In genomic region chr1:180330707-180331545, GRCm38 (mm10) we compare ENCODE assay signal across 8 mouse cellular contexts. TPM values are rescaled to one million over a fixed set of nuclear protein-coding genes. Genes with fewer than 3 reads are reported as not detected.
DNase-seq lines count a peak whose midpoint lies in the region; ATAC-seq lines count a peak whose summit lies in the region.

No protein-coding gene starts in this region.

- WGBS in limb, embryonic 10.5 days, result under 1% methylated on average over 58 of the region's 58 CpGs
- WGBS in midbrain, embryonic 15.5 days, result under 1% methylated on average over 58 of the region's 58 CpGs

- no peaks in the 10 kb centered on the region for H3K9me3 ChIP-seq in limb, embryonic 10.5 days (replicated peaks)
- no peaks in the 10 kb centered on the region for H3K9me3 ChIP-seq in midbrain, embryonic 15.5 days

- peak; percentile 63 for ATAC-seq in midbrain, embryonic 15.5 days (replicated peaks)

- peaks cover 37% of the 10 kb centered on the region for H3K27me3 ChIP-seq in limb, embryonic 10.5 days (ENCODE audit: low read depth, poor library complexity, severe bottlenecking)
- peaks cover 21% of the 10 kb centered on the region for H3K27me3 ChIP-seq in midbrain, embryonic 15.5 days (replicated peaks)

- peak overlapping the region; percentile 94 for H3K27ac ChIP-seq in limb, embryonic 10.5 days
- peak overlapping the region; percentile 70 for H3K27ac ChIP-seq in midbrain, embryonic 15.5 days

- intact Hi-C loops in heart, postnatal 10 days (cut with DNase I), result loop anchor here (2.0 to 5.0 kb wide), 3 partner anchors 54 to 74 kb away; no protein-coding TSS in a partner anchor

- peak overlapping the region; percentile 79 for H3K4me3 ChIP-seq in limb, embryonic 10.5 days
- H3K4me3 ChIP-seq in midbrain, embryonic 15.5 days, result peak overlapping the region; percentile 52

- H3K36me3 ChIP-seq in limb, embryonic 10.5 days, result peaks cover 33% of the 10 kb centered on the region
- H3K36me3 ChIP-seq in midbrain, embryonic 15.5 days (replicated peaks), result no peaks in the 10 kb centered on the region

- H3K9ac ChIP-seq in midbrain, embryonic 15.5 days, result peak overlapping the region; percentile 59

- peak; percentile 59 to 69 for DNase-seq in adrenal gland, adult 18-20 months (ENCODE audit: low spot score in 2 of 2)
- DNase-seq in adrenal gland, adult 8-10 months, result no peak
- peak; percentile 39 for DNase-seq in R1 (ENCODE audit: low read depth, low spot score)
- DNase-seq in embryo, embryonic 9.5 days (ENCODE audit: extremely low spot score), result peak; percentile 73
- DNase-seq in heart, postnatal 10 days, result peak; percentile 63 to 70
- peak; percentile 79 for DNase-seq in limb, embryonic 10.5 days (ENCODE audit: low spot score)
- DNase-seq in testis, postnatal 10 days (ENCODE audit: low spot score), result peak; percentile 64

- peaks cover 59% of the 10 kb centered on the region for H3K4me1 ChIP-seq in limb, embryonic 10.5 days
- peaks cover 40% of the 10 kb centered on the region for H3K4me1 ChIP-seq in midbrain, embryonic 15.5 days

- H3K4me2 ChIP-seq in midbrain, embryonic 15.5 days, result peak overlapping the region; percentile 87

RNA-seq across cellular contexts. Expression of gene Itpkb, which starts 0.6 kb away (rescaled TPM):
- total RNA-seq in adrenal gland, adult 18-20 months (2021), result 10 to 100 TPM; 49.3 to 58.6 TPM
- total RNA-seq in adrenal gland, adult 8-10 months (2022), result 10 to 100 TPM; 64.4 to 99.3 (median 78.9) TPM
- total RNA-seq in heart, postnatal 10 days (2021), result 10 to 100 TPM; 81.4 to 93.6 TPM
- polyA plus RNA-seq in limb, embryonic 10.5 days (2016; fragmentation: Nextera tagmentation; extraction: Ambion mirVana), result 6.2 and 10.1 TPM in 2 replicates
- 2.5 and 3.0 TPM in 2 replicates for polyA plus RNA-seq in midbrain, embryonic 15.5 days (2015; fragmentation: Nextera tagmentation; extraction: Ambion mirVana)
